Mouse (Mus musculus) limb, embryonic 13.5 days (tissue): ENCODE data around the gene Cnnm2. TPM values are rescaled to one million over a fixed set of nuclear protein-coding genes. Genes with fewer than 3 reads are reported as not detected.

ENCODE experiments used
- ATAC-seq: fragments of 200-750 bp; cut with Nextera tagmentation; 2 replicates; pipeline ENCODE4 v1.8.0; 2017; ENCODE audit warnings: low read depth, moderate number of reproducible peaks, moderate TSS enrichment; ENCODE audit not compliant: low FRiP score
- H3K27ac ChIP-seq: fragments of 300-500 bp; sonication (generic); 2 replicates; pipeline ENCODE4 v1.5.1; 2015; ENCODE audit warnings: inconsistent platforms, mild to moderate bottlenecking, moderate library complexity
- H3K27me3 ChIP-seq: fragments of 300-500 bp; sonication (generic); 2 replicates; pipeline ENCODE4 v1.6.1; 2015; ENCODE audit warnings: mild to moderate bottlenecking, inconsistent platforms
- H3K36me3 ChIP-seq: fragments of 300-500 bp; sonication (generic); 2 replicates; pipeline ENCODE4 v1.6.1; 2015; ENCODE audit warnings: inconsistent platforms, mild to moderate bottlenecking, moderate library complexity
- H3K4me1 ChIP-seq: fragments of 300-500 bp; sonication (generic); 2 replicates; pipeline ENCODE4 v1.6.1; 2015; ENCODE audit warnings: inconsistent platforms
- H3K4me2 ChIP-seq: fragments of 300-500 bp; sonication (generic); replicated peaks from 2 replicates; pipeline ENCODE4 v1.6.1; 2015; ENCODE audit warnings: inconsistent platforms, mild to moderate bottlenecking, moderate library complexity
- H3K4me3 ChIP-seq: fragments of 300-500 bp; sonication (generic); 2 replicates; pipeline ENCODE4 v1.5.1; 2015; ENCODE audit warnings: moderate library complexity, mild to moderate bottlenecking, inconsistent platforms
- H3K9ac ChIP-seq: fragments of 300-500 bp; sonication (generic); 2 replicates; pipeline ENCODE4 v1.6.1; 2015; ENCODE audit warnings: mild to moderate bottlenecking, inconsistent platforms
- H3K9me3 ChIP-seq: fragments of 300-500 bp; sonication (generic); 2 replicates; pipeline ENCODE4 v1.6.1; 2016; ENCODE audit warnings: inconsistent platforms
- WGBS: fragments of 180-500 bp; shearing (Covaris S2); methylation state at CpG from one replicate; pipeline ENCODE4 v1.1.7; 2015; 5-methylcytosine and 5-hydroxymethylcytosine counted together
- polyA plus RNA-seq: library from polyadenylated mRNA; unstranded; fragments of >200 nt; fragmentation: Nextera tagmentation; extraction: Ambion mirVana; gene quantifications from 2 replicates; pipeline ENCODE4 v1.2.1, GENCODE M21; 2015

Cnnm2 gene
- polyA plus RNA-seq, 1 experiment from 2014 or later = 4.1 TPM

- WGBS = 88% methylated on average over 6 of the region's 6 CpGs
- H3K9me3 ChIP-seq = no peaks in the 10 kb centered on the region
- ATAC-seq = no peak
- H3K36me3 ChIP-seq = no peaks in the 10 kb centered on the region
- H3K4me1 ChIP-seq = peaks cover 17% of the 10 kb centered on the region
- no peak overlapping the region for H3K4me3 ChIP-seq
- no peak overlapping the region for H3K27ac ChIP-seq
- H3K4me2 ChIP-seq = no peak overlapping the region
- no peak overlapping the region for H3K9ac ChIP-seq
- no peaks in the 10 kb centered on the region for H3K27me3 ChIP-seq
Observed at GRCm38 (mm10) chr19:46804751-46805150, 43.4 kb downstream of the Cnnm2 start.

- Histone ChIP-seq H3K27ac (no peak overlapping the region), H3K9ac (no peak overlapping the region; the same call in 1 of the 2 replicates), H3K4me1 (peaks cover 17% of the 10 kb centered on the region), H3K36me3 (no peaks in the 10 kb centered on the region), H3K27me3 (no peaks in the 10 kb centered on the region), H3K9me3 (no peaks in the 10 kb centered on the region), H3K4me2 (no peak overlapping the region), H3K4me3 (no peak overlapping the region)
- 71% methylated on average over 9 of the region's 9 CpGs for WGBS
- no peak for ATAC-seq
Observed at GRCm38 (mm10) chr19:46805933-46806688, 44.7 kb downstream of the Cnnm2 start.

- 89% methylated on average over 5 of the region's 5 CpGs for WGBS
- H3K9me3 ChIP-seq = no peaks in the 10 kb centered on the region
- no peak overlapping the region for H3K4me3 ChIP-seq
- no peaks in the 10 kb centered on the region for H3K27me3 ChIP-seq
- no peak overlapping the region for H3K27ac ChIP-seq
- no peaks in the 10 kb centered on the region for H3K36me3 ChIP-seq
- no peak overlapping the region for H3K4me2 ChIP-seq
- no peak for ATAC-seq
- H3K4me1 ChIP-seq = peaks cover 9% of the 10 kb centered on the region; the same call in 1 of the 2 replicates
- no peak overlapping the region for H3K9ac ChIP-seq
Observed at GRCm38 (mm10) chr19:46808261-46808660, 46.9 kb downstream of the Cnnm2 start.

- Histone ChIP-seq H3K27ac (no peak overlapping the region), H3K9me3 (no peaks in the 10 kb centered on the region), H3K4me1 (peaks cover 2% of the 10 kb centered on the region; the same call in 1 of the 2 replicates), H3K9ac (no peak overlapping the region), H3K4me2 (no peak overlapping the region), H3K27me3 (no peaks in the 10 kb centered on the region), H3K36me3 (no peaks in the 10 kb centered on the region), H3K4me3 (no peak overlapping the region)
- 89% methylated on average over 5 of the region's 5 CpGs for WGBS
- ATAC-seq = no peak
Observed at GRCm38 (mm10) chr19:46809031-46809430, 47.6 kb downstream of the Cnnm2 start.

- H3K27ac ChIP-seq = no peak overlapping the region
- no peaks in the 10 kb centered on the region for H3K27me3 ChIP-seq
- no peak overlapping the region for H3K4me2 ChIP-seq
- WGBS = 69% methylated on average over 7 of the region's 7 CpGs
- ATAC-seq = no peak
- H3K9ac ChIP-seq = no peak overlapping the region
- peaks cover 11% of the 10 kb centered on the region; the same call in 1 of the 2 replicates for H3K4me1 ChIP-seq
- no peaks in the 10 kb centered on the region for H3K9me3 ChIP-seq
- no peak overlapping the region for H3K4me3 ChIP-seq
- no peaks in the 10 kb centered on the region for H3K36me3 ChIP-seq
Observed at GRCm38 (mm10) chr19:46819276-46819675, 57.9 kb downstream of the Cnnm2 start.

GRCm38 (mm10) chr19:46822491-46822890, 61.1 kb downstream of the Cnnm2 start:
- Histone ChIP-seq H3K27ac (no peak overlapping the region), H3K27me3 (no peaks in the 10 kb centered on the region), H3K4me3 (no peak overlapping the region), H3K36me3 (no peaks in the 10 kb centered on the region), H3K4me2 (no peak overlapping the region), H3K4me1 (peaks cover 25% of the 10 kb centered on the region), H3K9ac (no peak overlapping the region), H3K9me3 (no peaks in the 10 kb centered on the region)
- WGBS = 73% methylated on average over 4 of the region's 4 CpGs
- ATAC-seq = no peak

GRCm38 (mm10) chr19:46823759-46824158, 62.4 kb downstream of the Cnnm2 start:
- ATAC-seq = no peak
- Histone ChIP-seq H3K36me3 (no peaks in the 10 kb centered on the region), H3K4me1 (peaks cover 22% of the 10 kb centered on the region), H3K27me3 (no peaks in the 10 kb centered on the region), H3K9me3 (no peaks in the 10 kb centered on the region), H3K4me2 (no peak overlapping the region), H3K9ac (no peak overlapping the region), H3K27ac (no peak overlapping the region), H3K4me3 (no peak overlapping the region)
- 62% methylated on average over 5 of the region's 5 CpGs for WGBS

- 53% methylated on average over 7 of the region's 7 CpGs for WGBS
- Histone ChIP-seq H3K27ac (peak overlapping the region; percentile 22; the same call in 1 of the 2 replicates), H3K36me3 (no peaks in the 10 kb centered on the region), H3K4me2 (0 out of 2 replicates have a peak overlapping the region, but pooled peaks have one; percentile 11), H3K4me1 (peaks cover 22% of the 10 kb centered on the region), H3K9ac (no peak overlapping the region), H3K4me3 (no peak overlapping the region), H3K9me3 (no peaks in the 10 kb centered on the region), H3K27me3 (no peaks in the 10 kb centered on the region)
- peak; percentile 48; the same call in 1 of the 2 replicates for ATAC-seq
Observed at GRCm38 (mm10) chr19:46824867-46825266, 63.5 kb downstream of the Cnnm2 start.

GRCm38 (mm10) chr19:46827654-46828165, 66.3 kb downstream of the Cnnm2 start:
- H3K9me3 ChIP-seq = no peaks in the 10 kb centered on the region
- no peaks in the 10 kb centered on the region for H3K27me3 ChIP-seq
- ATAC-seq = no peak
- no peak overlapping the region for H3K27ac ChIP-seq
- H3K9ac ChIP-seq = no peak overlapping the region
- no peaks in the 10 kb centered on the region for H3K36me3 ChIP-seq
- WGBS = 81% methylated on average over 5 of the region's 5 CpGs
- H3K4me1 ChIP-seq = peaks cover 22% of the 10 kb centered on the region
- H3K4me2 ChIP-seq = no peak overlapping the region
- no peak overlapping the region for H3K4me3 ChIP-seq

- H3K4me1 ChIP-seq = peaks cover 16% of the 10 kb centered on the region
- no peaks in the 10 kb centered on the region for H3K27me3 ChIP-seq
- H3K9ac ChIP-seq = no peak overlapping the region
- H3K4me3 ChIP-seq = no peak overlapping the region
- WGBS = 43% methylated on average over 3 of the region's 3 CpGs
- H3K4me2 ChIP-seq = no peak overlapping the region
- H3K9me3 ChIP-seq = no peaks in the 10 kb centered on the region
- ATAC-seq = no peak
- no peaks in the 10 kb centered on the region for H3K36me3 ChIP-seq
- no peak overlapping the region for H3K27ac ChIP-seq
Observed at GRCm38 (mm10) chr19:46828961-46829360, 67.6 kb downstream of the Cnnm2 start.

GRCm38 (mm10) chr19:46831381-46831780, 70.0 kb downstream of the Cnnm2 start:
- ATAC-seq = no peak
- H3K4me3 ChIP-seq = no peak overlapping the region

GRCm38 (mm10) chr19:46834301-46834700, 72.9 kb downstream of the Cnnm2 start:
- Histone ChIP-seq H3K4me3 (no peak overlapping the region), H3K9me3 (no peaks in the 10 kb centered on the region), H3K27ac (no peak overlapping the region), H3K9ac (no peak overlapping the region), H3K36me3 (no peaks in the 10 kb centered on the region), H3K4me2 (no peak overlapping the region), H3K4me1 (peaks cover 4% of the 10 kb centered on the region), H3K27me3 (no peaks in the 10 kb centered on the region)
- no peak for ATAC-seq
- WGBS = 76% methylated on average over 5 of the region's 5 CpGs

More at GRCm38 (mm10) chr19:46831381-46831780, 70.0 kb downstream of the Cnnm2 start:
- no peaks in the 10 kb centered on the region for H3K4me1 ChIP-seq
- 68% methylated on average over 9 of the region's 9 CpGs for WGBS
- no peak overlapping the region for H3K9ac ChIP-seq
- no peak overlapping the region for H3K4me2 ChIP-seq
- H3K9me3 ChIP-seq = no peaks in the 10 kb centered on the region
- H3K36me3 ChIP-seq = no peaks in the 10 kb centered on the region
- no peak overlapping the region for H3K27ac ChIP-seq
- H3K27me3 ChIP-seq = no peaks in the 10 kb centered on the region
